Mouse (Mus musculus): Measurements from ENCODE around the gene Mrpl4.
"Not testable (repeated sequence)": the region's sequence is repeated elsewhere in the genome, so short reads cannot be mapped to it uniquely, and the experiment has no call there.

Gene Mrpl4

GRCm38 (mm10) chr9:21043563-21043962, 41.0 kb downstream of the Mrpl4 start:
- no peak for DNase-seq

GRCm38 (mm10) chr9:21044785-21045184, 42.2 kb downstream of the Mrpl4 start:
- DNase-seq: not testable (repeated sequence)

- no peak for DNase-seq
These were observed 42.7 kb downstream of the Mrpl4 start for GRCm38 (mm10) chr9:21045235-21045634.

GRCm38 (mm10) chr9:21051578-21051977, 49.0 kb downstream of the Mrpl4 start:
- no peak for DNase-seq

All from kidney, postnatal 14 days (tissue).